Mouse (Mus musculus) cerebellum, adult 2 months (tissue): Measurements from ENCODE around the gene Ankrd54.
"Not testable (repeated sequence)": the region's sequence is repeated elsewhere in the genome, so short reads cannot be mapped to it uniquely, and the experiment has no call there.

Experiments
- CTCF ChIP-seq: fragments of 200-500 bp; IDR thresholded peaks from 2 replicates; pipeline ENCODE4 v1.5.1; 2011; ENCODE audit warnings: low read depth, mild to moderate bottlenecking, control low read depth, low read length, moderate library complexity, borderline replicate concordance; ENCODE audit not compliant: insufficient read depth
- POLR2A ChIP-seq: fragments of 200-500 bp; IDR thresholded peaks from 2 replicates; pipeline ENCODE4 v1.6.1; 2011; ENCODE audit warnings: low read length, control low read depth, borderline replicate concordance; ENCODE audit not compliant: insufficient read depth

GRCm38 (mm10) chr15:79007836-79008235, 54.9 kb downstream of the Ankrd54 start:
- TF ChIP-seq CTCF = peak; percentile 11; the same call in 1 of the 2 replicates
- not testable (repeated sequence) for TF ChIP-seq POLR2A
